ENCODE assay signal across 17 mouse cellular contexts in the genomic region with DNA sequence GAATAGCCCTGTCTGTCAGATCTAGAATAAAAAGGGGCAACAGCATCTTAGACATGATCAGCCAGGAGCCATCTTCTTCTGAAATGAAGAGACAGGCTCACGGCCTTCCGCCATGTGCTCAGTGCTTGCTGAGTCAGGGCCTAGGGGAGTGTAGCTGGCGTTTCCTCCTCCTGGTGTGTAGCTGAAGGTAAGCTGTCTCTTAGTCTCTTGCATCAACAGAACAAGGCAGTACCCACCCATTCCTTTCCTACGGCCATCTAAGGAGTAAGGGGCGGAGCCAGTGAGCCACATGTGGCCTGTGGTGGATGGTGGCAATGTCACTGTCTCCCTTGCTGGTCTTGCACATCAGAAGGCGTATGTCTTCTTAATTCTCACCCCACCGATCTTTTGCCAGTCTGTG. TPM values are rescaled to one million over a fixed set of nuclear protein-coding genes. Genes with fewer than 3 reads are reported as not detected.
DNase-seq lines count a peak whose midpoint lies in the region; ATAC-seq and TF ChIP-seq lines count a peak whose summit lies in the region.
"Had no signal": no experiment of that assay in that cellular context is flagged by ENCODE, and none has a peak within 500 bp of the region (broad histone marks: within the 10 kb centered on the region; RNA-seq: fewer than 3 reads in every experiment).

No protein-coding gene starts in this region.

- H3K4me2 ChIP-seq in CH12.LX (ENCODE audit: insufficient read depth, low read depth, poor library complexity, severe bottlenecking), result no peak overlapping the region
- H3K4me2 ChIP-seq in intestine, embryonic 16.5 days (ENCODE audit: low read depth, low read length), result no peak overlapping the region
- 0 out of 2 replicates have a peak overlapping the region, but pooled peaks have one; percentile 4 for H3K4me2 ChIP-seq in liver, postnatal 0 days (ENCODE audit: low read depth, low read length)
- H3K4me2 ChIP-seq: kidney, embryonic 15.5 days had no signal

- H3K4me1 ChIP-seq in CH12.LX (ENCODE audit: control insufficient read depth in 1 of 2, insufficient read depth in 2 of 2), result peaks cover 13 to 63% of the 10 kb centered on the region in 2 experiments; a peak in 3 of 4 replicates
- H3K4me1 ChIP-seq in ES-E14 (ENCODE audit: control insufficient read depth in 2 of 2, insufficient read depth in 2 of 2, low read length in 2 of 2, poor library complexity in 1 of 2), result peaks cover 0 to 16% of the 10 kb centered on the region in 2 experiments; a peak in 1 of 4 replicates
- peaks cover 23% of the 10 kb centered on the region for H3K4me1 ChIP-seq in intestine, embryonic 16.5 days (ENCODE audit: control insufficient read depth, insufficient read depth, low read length)
- H3K4me1 ChIP-seq in liver, postnatal 0 days (ENCODE audit: insufficient read depth), result peaks cover 34% of the 10 kb centered on the region

- no peak overlapping the region for H3K27ac ChIP-seq in CH12.LX (ENCODE audit: insufficient read depth, low read depth)
- H3K27ac ChIP-seq in ES-E14 (ENCODE audit: insufficient read depth, low read depth, low read length, poor library complexity, severe bottlenecking), result no peak overlapping the region
- H3K27ac ChIP-seq in intestine, embryonic 16.5 days (ENCODE audit: low read length), result peak overlapping the region; percentile 16
- 0 out of 2 replicates have a peak overlapping the region, but pooled peaks have one; percentile 18 for H3K27ac ChIP-seq in liver, postnatal 0 days (ENCODE audit: low read depth)
- H3K27ac ChIP-seq: gastrocnemius, adult 2 months; kidney, embryonic 15.5 days had no signal

- ATAC-seq in intestine, embryonic 16.5 days, result 0 out of 2 replicates have a peak, but pooled peaks have one; percentile 12
- peak; percentile 13; the same call in 1 of the 2 replicates for ATAC-seq in liver, postnatal 0 days
- ATAC-seq: CD4-positive, CD25-positive, alpha-beta regulatory T cell, adult 4 months; forebrain, embryonic 14.5 days; midbrain, embryonic 16.5 days had no signal

- H3K36me3 ChIP-seq in CH12.LX (replicated peaks in 1 of 2; ENCODE audit: control insufficient read depth in 1 of 2, insufficient read depth in 1 of 2, low read length in 1 of 2) (peaks cover 0 to 35% of the 10 kb centered on the region in 2 experiments), ES-E14 (ENCODE audit: control insufficient read depth, insufficient read depth, low read length, poor library complexity, severe bottlenecking) (no peaks in the 10 kb centered on the region)
- 0 out of 2 replicates have a peak, but pooled peaks cover 2% of the 10 kb centered on the region for H3K36me3 ChIP-seq in intestine, embryonic 16.5 days (ENCODE audit: control insufficient read depth, insufficient read depth, low read length)
- no peaks in the 10 kb centered on the region for H3K36me3 ChIP-seq in liver, postnatal 0 days (replicated peaks; ENCODE audit: insufficient read depth, low read length)
- H3K36me3 ChIP-seq: kidney, embryonic 15.5 days had no signal

- no peak overlapping the region for H3K9ac ChIP-seq in CH12.LX (ENCODE audit: insufficient read depth, low read depth)
- H3K9ac ChIP-seq in ES-E14 (ENCODE audit: insufficient read depth, low read depth, low read length, poor library complexity, severe bottlenecking), result no peak overlapping the region
- H3K9ac ChIP-seq in intestine, embryonic 16.5 days (ENCODE audit: low read depth, low read length), result no peak overlapping the region
- H3K9ac ChIP-seq in liver, postnatal 0 days (replicated peaks), result no peak overlapping the region; the same call in 1 of the 2 replicates
- H3K9ac ChIP-seq: kidney, embryonic 15.5 days had no signal

- TF ChIP-seq EP300 in CH12.LX (IDR thresholded peaks at IDR 0.05; ENCODE audit: low read length), result no peak
- TF ChIP-seq EP300 in liver, postnatal 0 days (IDR thresholded peaks at IDR 0.05; ENCODE audit: low read depth), result no peak

- H3K79me2 ChIP-seq in CH12.LX (replicated peaks; ENCODE audit: control insufficient read depth, extremely low read depth, insufficient read depth, poor library complexity, severe bottlenecking), result no peaks in the 10 kb centered on the region; the same call in 1 of the 2 replicates

- no peak for TF ChIP-seq CTCF in CH12.LX (conservative IDR thresholded peaks at IDR 0.05 in 1 of 2, IDR thresholded peaks at IDR 0.05 in 1 of 2; ENCODE audit: low read depth in 2 of 2, low read length in 2 of 2)
- TF ChIP-seq CTCF in liver, postnatal 0 days (IDR thresholded peaks at IDR 0.05; ENCODE audit: low read depth), result no peak

- dilution Hi-C loops in CH12.LX (cut with MboI; ENCODE audit: extremely low pct_ligation_motif_present, extremely low pct_unique_long_range_greater_than_20kb, low sequenced_read_pairs), result no loop called here

- TF ChIP-seq RAD21 in CH12.LX (IDR thresholded peaks at IDR 0.05; ENCODE audit: low read depth, low read length), result no peak

- WGBS in intestine, embryonic 16.5 days, result 69% methylated on average over 7 of the region's 7 CpGs
- 70% methylated on average over 7 of the region's 7 CpGs for WGBS in liver, postnatal 0 days (ENCODE audit: insufficient replicate concordance)

- H3K4me3 ChIP-seq in CH12.LX (replicated peaks in 1 of 3; ENCODE audit: low read depth in 2 of 3, low read length in 2 of 3, poor library complexity in 1 of 3) (no peak overlapping the region), ES-E14 (ENCODE audit: insufficient read depth in 1 of 2, low read depth in 1 of 2, low read length in 2 of 2, poor library complexity in 1 of 2, severe bottlenecking in 1 of 2) (no peak overlapping the region)
- no peak overlapping the region for H3K4me3 ChIP-seq in intestine, embryonic 16.5 days (ENCODE audit: low read length)
- no peak overlapping the region for H3K4me3 ChIP-seq in liver, postnatal 0 days (ENCODE audit: low read depth, low read length)
- H3K4me3 ChIP-seq: gastrocnemius, adult 2 months; kidney, embryonic 15.5 days had no signal

- H3K9me3 ChIP-seq in CH12.LX (replicated peaks; ENCODE audit: low read length), result no peaks in the 10 kb centered on the region
- H3K9me3 ChIP-seq in ES-E14 (ENCODE audit: control insufficient read depth, insufficient read depth, low read depth, low read length), result no peaks in the 10 kb centered on the region
- no peaks in the 10 kb centered on the region for H3K9me3 ChIP-seq in intestine, embryonic 16.5 days (ENCODE audit: control insufficient read depth, low read length)
- H3K9me3 ChIP-seq in liver, postnatal 0 days (ENCODE audit: low read length), result no peaks in the 10 kb centered on the region
- H3K9me3 ChIP-seq: kidney, embryonic 15.5 days had no signal

- H3K27me3 ChIP-seq in CH12.LX (replicated peaks), result no peaks in the 10 kb centered on the region
- H3K27me3 ChIP-seq in intestine, embryonic 16.5 days (replicated peaks; ENCODE audit: control insufficient read depth, insufficient read depth, low read length), result no peaks in the 10 kb centered on the region
- H3K27me3 ChIP-seq in liver, postnatal 0 days (ENCODE audit: insufficient read depth, low read length), result no peaks in the 10 kb centered on the region
- H3K27me3 ChIP-seq: kidney, embryonic 15.5 days had no signal

- peak; percentile 31 for DNase-seq in CH12.LX (ENCODE audit: extremely low read depth)
- DNase-seq in ES-E14 (ENCODE audit: low read depth, low spot score), result no peak
- DNase-seq in liver, postnatal 0 days, result no peak
- DNase-seq in spleen, postnatal 36 days (ENCODE audit: low spot score in 2 of 2), result no peak
- no peak for DNase-seq in layer of hippocampus, postnatal 36 days
- no peak for DNase-seq in left cerebral cortex, adult 18-20 months (ENCODE audit: low spot score in 2 of 2)
- DNase-seq: cerebellum, adult 11-12 months; gastrocnemius, adult 2 months; heart, postnatal 36 days; lung, postnatal 4 days; right cerebral cortex, postnatal 14 days; thymus, adult 18-20 months had no signal

- TF ChIP-seq POLR2A in CH12.LX (IDR thresholded peaks at IDR 0.05; ENCODE audit: low read depth, low read length), result no peak

- in situ Hi-C loops in CH12.LX (cut with MboI; ENCODE audit: low pct_ligation_motif_present, low pct_unique_long_range_greater_than_20kb, low sequenced_read_pairs), result no loop called here
- in situ Hi-C loops in ES-E14 (cut with MboI; ENCODE audit: low sequenced_read_pairs in 2 of 2, unreplicated experiment in 2 of 2), result no loop called here

TF ChIP-seq in CH12.LX, 34 proteins besides CTCF, POLR2A, EP300 and RAD21 (continues in another document):
- no peak for TF ChIP-seq USF1 (IDR thresholded peaks at IDR 0.05; ENCODE audit: low read depth, low read length)
- TF ChIP-seq ZC3H11A (IDR thresholded peaks at IDR 0.05; ENCODE audit: low read depth, low read length), result no peak
- no peak for TF ChIP-seq RCOR1 (conservative IDR thresholded peaks at IDR 0.05; ENCODE audit: low read depth, low read length)
- TF ChIP-seq TBP (conservative IDR thresholded peaks at IDR 0.05; ENCODE audit: low read depth, low read length), result no peak
- no peak for TF ChIP-seq CHD2 (IDR thresholded peaks at IDR 0.05; ENCODE audit: low read length)
- no peak for TF ChIP-seq POLR2AphosphoS2 (IDR thresholded peaks at IDR 0.05; ENCODE audit: low read depth, low read length)

TF ChIP-seq in ES-E14, 5 proteins besides CTCF, POLR2A, EP300 and RAD21:
- TF ChIP-seq ZC3H11A (IDR thresholded peaks at IDR 0.05; ENCODE audit: borderline replicate concordance, low read depth, low read length), result no peak
- TF ChIP-seq ZNF384 (IDR thresholded peaks at IDR 0.05; ENCODE audit: low read depth, low read length), result no peak
- TF ChIP-seq MAFK (IDR thresholded peaks at IDR 0.05; ENCODE audit: insufficient read depth, low read depth, low read length), result peak; percentile 19; the same call in 1 of the 2 replicates

RNA-seq across cellular contexts. Expression of gene Ssx2ip, which starts 5.7 kb away (rescaled TPM):
- total RNA-seq in CH12.LX (2012; rRNA removed) (29.2 and 32.6 TPM in 2 replicates), CH12.LX (2014; rRNA removed) (31.9 and 39.9 TPM in 2 replicates), ES-E14 (2012; rRNA removed) (18.4 and 29.2 TPM in 2 replicates)
- polyA plus RNA-seq in CH12.LX (2012; ENCODE audit: insufficient read length, low read depth), result 28.0 and 31.3 TPM in 2 replicates
- polyA plus RNA-seq in intestine, embryonic 16.5 days (2015; fragmentation: Nextera tagmentation; extraction: Ambion mirVana), result 36.1 and 38.1 TPM in 2 replicates
- 19.3 and 22.4 TPM in 2 replicates for polyA plus RNA-seq in liver, postnatal 0 days (2015; fragmentation: Nextera tagmentation; extraction: Ambion mirVana)
- total RNA-seq in layer of hippocampus, postnatal 36 days (2021), result 100 to 1,000 TPM; 104 to 108 TPM
- total RNA-seq in left cerebral cortex, adult 18-20 months (2021), result 10 to 100 TPM; 91.0 to 96.5 TPM

RNA-seq across cellular contexts. Expression of gene Ctbs, which starts 39.5 kb away (rescaled TPM):
- total RNA-seq in CH12.LX (2012; rRNA removed), result 17.1 and 21.4 TPM in 2 replicates
- total RNA-seq in CH12.LX (2014; rRNA removed), result 48.8 and 56.9 TPM in 2 replicates
- polyA plus RNA-seq in CH12.LX (2012; ENCODE audit: insufficient read length, low read depth), result 26.5 and 33.5 TPM in 2 replicates
- total RNA-seq in ES-E14 (2012; rRNA removed), result 10.4 and 15.6 TPM in 2 replicates
- polyA plus RNA-seq in intestine, embryonic 16.5 days (2015; fragmentation: Nextera tagmentation; extraction: Ambion mirVana), result 11.0 and 11.6 TPM in 2 replicates
- 8.3 and 9.9 TPM in 2 replicates for polyA plus RNA-seq in liver, postnatal 0 days (2015; fragmentation: Nextera tagmentation; extraction: Ambion mirVana)
- 1 to 10 TPM; 7.1 to 8.7 TPM for total RNA-seq in layer of hippocampus, postnatal 36 days (2021)
- total RNA-seq in left cerebral cortex, adult 18-20 months (2021), result 1 to 10 TPM; 6.5 to 7.5 TPM

Comparison
In these comparisons a context has a peak if more than half of its experiments do, and no peak if none do; other contexts are left out.
1. H3K27ac ChIP-seq: peak in intestine, embryonic 16.5 days (single experiment) and liver, postnatal 0 days (single experiment); none in CH12.LX (single experiment) and ES-E14 (single experiment).